Mouse (Mus musculus): ENCODE results near the gene CN725425. TPM values are rescaled to one million over a fixed set of nuclear protein-coding genes. Genes with fewer than 3 reads are reported as not detected.

The CN725425 gene
- total and polyA plus RNA-seq, 3 experiments, result not detected

- Histone ChIP-seq H3K4me3 (replicated peaks in 1 of 3; ENCODE audit: low read depth in 2 of 3, low read length in 2 of 3, poor library complexity in 1 of 3) (no peak overlapping the region), H3K9ac (ENCODE audit: insufficient read depth, low read depth) (no peak overlapping the region), H3K4me2 (ENCODE audit: insufficient read depth, low read depth, poor library complexity, severe bottlenecking) (no peak overlapping the region), H3K36me3 (replicated peaks in 1 of 2; ENCODE audit: control insufficient read depth in 1 of 2, insufficient read depth in 1 of 2, low read length in 1 of 2) (no peaks in the 10 kb centered on the region), H3K27me3 (replicated peaks) (no peaks in the 10 kb centered on the region), H3K27ac (ENCODE audit: insufficient read depth, low read depth) (no peak overlapping the region), H3K9me3 (replicated peaks; ENCODE audit: low read length) (peaks cover 56% of the 10 kb centered on the region), H3K4me1 (ENCODE audit: control insufficient read depth in 1 of 2, insufficient read depth in 2 of 2) (no peaks in the 10 kb centered on the region), H3K79me2 (replicated peaks; ENCODE audit: control insufficient read depth, extremely low read depth, insufficient read depth, poor library complexity, severe bottlenecking) (no peaks in the 10 kb centered on the region)
- DNase-seq (ENCODE audit: extremely low read depth), result no peak
- in situ Hi-C loops (cut with MboI; ENCODE audit: low pct_ligation_motif_present, low pct_unique_long_range_greater_than_20kb, low sequenced_read_pairs), result no loop called here
- dilution Hi-C loops (cut with MboI; ENCODE audit: extremely low pct_ligation_motif_present, extremely low pct_unique_long_range_greater_than_20kb, low sequenced_read_pairs), result no loop called here
- TF ChIP-seq SMC3 (IDR thresholded peaks at IDR 0.05; ENCODE audit: low read depth, low read length) (no peak), CHD2 (IDR thresholded peaks at IDR 0.05; ENCODE audit: low read length) (no peak), NELFE (IDR thresholded peaks at IDR 0.05; ENCODE audit: low read depth, low read length) (no peak), ETS1 (conservative IDR thresholded peaks at IDR 0.05; ENCODE audit: low read depth, low read length) (no peak), POLR2A (IDR thresholded peaks at IDR 0.05; ENCODE audit: low read depth, low read length) (no peak), USF1 (IDR thresholded peaks at IDR 0.05; ENCODE audit: low read depth, low read length) (no peak), MAFK (IDR thresholded peaks at IDR 0.05; ENCODE audit: insufficient replicate concordance, low read length) (no peak), HCFC1 (IDR thresholded peaks at IDR 0.05; ENCODE audit: low read depth, low read length) (no peak), E2F4 (IDR thresholded peaks at IDR 0.05; ENCODE audit: insufficient replicate concordance, low read depth, low read length) (no peak), ZMIZ1 (IDR thresholded peaks at IDR 0.05; ENCODE audit: low read depth, low read length) (no peak), ELF1 (IDR thresholded peaks at IDR 0.05; ENCODE audit: low read depth, low read length) (no peak), POLR2AphosphoS2 (IDR thresholded peaks at IDR 0.05; ENCODE audit: low read depth, low read length) (no peak), UBTF (IDR thresholded peaks at IDR 0.05; ENCODE audit: low read depth, low read length) (no peak), CHD1 (IDR thresholded peaks at IDR 0.05; ENCODE audit: low read depth, low read length) (no peak), JUND (conservative IDR thresholded peaks at IDR 0.05; ENCODE audit: low read depth, low read length) (no peak), CTCF (conservative IDR thresholded peaks at IDR 0.05 in 1 of 2, IDR thresholded peaks at IDR 0.05 in 1 of 2; ENCODE audit: low read depth in 2 of 2, low read length in 2 of 2) (no peak), IRF4 (IDR thresholded peaks at IDR 0.05; ENCODE audit: low read depth, low read length) (no peak)
Measured at GRCm38 (mm10) chr15:91268532-91268931, 69.2 kb downstream of the CN725425 start.

DNA sequence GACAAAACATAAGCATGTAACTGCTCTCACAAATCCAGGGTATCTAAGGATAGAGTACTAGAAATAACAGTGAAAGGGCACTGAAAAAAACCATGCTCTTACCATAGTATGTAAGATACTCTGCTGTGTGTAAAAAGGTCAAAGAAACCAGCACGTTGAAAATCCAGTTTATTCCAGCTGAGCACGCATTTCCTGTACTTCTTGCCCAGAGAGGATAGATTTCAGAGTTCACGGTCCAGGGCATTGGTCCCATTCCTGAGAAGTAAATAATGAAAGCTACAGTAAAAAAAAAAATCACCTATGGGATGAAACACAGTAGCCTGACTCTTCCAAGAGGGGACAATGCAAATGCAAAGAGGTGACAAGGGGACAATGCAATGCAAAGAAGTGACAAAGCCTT lies 76.7 kb downstream of the CN725425 start:
- H3K27ac ChIP-seq (ENCODE audit: insufficient read depth, low read depth), result no peak overlapping the region

More for the DNA sequence above, 76.7 kb downstream of the CN725425 start:
- dilution Hi-C loops (cut with MboI; ENCODE audit: extremely low pct_ligation_motif_present, extremely low pct_unique_long_range_greater_than_20kb, low sequenced_read_pairs) (no loop called here), in situ Hi-C loops (cut with MboI; ENCODE audit: low pct_ligation_motif_present, low pct_unique_long_range_greater_than_20kb, low sequenced_read_pairs) (no loop called here)
- Histone ChIP-seq H3K79me2 (replicated peaks; ENCODE audit: control insufficient read depth, extremely low read depth, insufficient read depth, poor library complexity, severe bottlenecking) (no peaks in the 10 kb centered on the region), H3K36me3 (replicated peaks in 1 of 2; ENCODE audit: control insufficient read depth in 1 of 2, insufficient read depth in 1 of 2, low read length in 1 of 2) (no peaks in the 10 kb centered on the region), H3K27me3 (replicated peaks) (no peaks in the 10 kb centered on the region), H3K4me3 (replicated peaks in 1 of 3; ENCODE audit: low read depth in 2 of 3, low read length in 2 of 3, poor library complexity in 1 of 3) (no peak overlapping the region), H3K9me3 (replicated peaks; ENCODE audit: low read length) (peaks cover 71% of the 10 kb centered on the region), H3K4me1 (ENCODE audit: control insufficient read depth in 1 of 2, insufficient read depth in 2 of 2) (no peaks in the 10 kb centered on the region), H3K4me2 (ENCODE audit: insufficient read depth, low read depth, poor library complexity, severe bottlenecking) (no peak overlapping the region), H3K9ac (ENCODE audit: insufficient read depth, low read depth) (no peak overlapping the region)
- DNase-seq (ENCODE audit: extremely low read depth), result no peak
- TF ChIP-seq ZC3H11A (IDR thresholded peaks at IDR 0.05; ENCODE audit: low read depth, low read length) (no peak), UBTF (IDR thresholded peaks at IDR 0.05; ENCODE audit: low read depth, low read length) (no peak), TBP (conservative IDR thresholded peaks at IDR 0.05; ENCODE audit: low read depth, low read length) (no peak), PAX5 (IDR thresholded peaks at IDR 0.05; ENCODE audit: low read length) (no peak), HCFC1 (IDR thresholded peaks at IDR 0.05; ENCODE audit: low read depth, low read length) (no peak), USF2 (conservative IDR thresholded peaks at IDR 0.05; ENCODE audit: low read depth, low read length) (no peak), CHD1 (IDR thresholded peaks at IDR 0.05; ENCODE audit: low read depth, low read length) (no peak), USF1 (IDR thresholded peaks at IDR 0.05; ENCODE audit: low read depth, low read length) (no peak), CTCF (conservative IDR thresholded peaks at IDR 0.05 in 1 of 2, IDR thresholded peaks at IDR 0.05 in 1 of 2; ENCODE audit: low read depth in 2 of 2, low read length in 2 of 2) (no peak)
